Mouse (Mus musculus) erythroid progenitor cell, adult 5-6 weeks (primary cell): ENCODE measurements around the gene 2310011J03Rik. TPM values are rescaled to one million over a fixed set of nuclear protein-coding genes. Genes with fewer than 3 reads are reported as not detected.

Experiments
- ATAC-seq: replicated peaks from 2 replicates; pipeline ENCODE4 v1.8.0; 2016; ENCODE audit warnings: moderate number of reproducible peaks, mild to moderate bottlenecking, moderate TSS enrichment, inconsistent platforms; ENCODE audit not compliant: poor library complexity, low FRiP score, severe bottlenecking
- total RNA-seq, 2 experiments: library from RNA; stranded (forward) in 1 of 2; stranded (reverse) in 1 of 2; fragments of 150-400 nt in 1 of 2; fragments of 186-747, 209-891 nt in 1 of 2; gene quantifications; 2 replicates each; pipeline versions ENCODE4 v1.2.3 to v1.2.4; 2015 to 2017; ENCODE audit warnings: low replicate concordance in 2 of 2

2310011J03Rik gene
- total RNA-seq, 2 experiments from 2014 or later, result 6.1 to 13.4 TPM

DNA sequence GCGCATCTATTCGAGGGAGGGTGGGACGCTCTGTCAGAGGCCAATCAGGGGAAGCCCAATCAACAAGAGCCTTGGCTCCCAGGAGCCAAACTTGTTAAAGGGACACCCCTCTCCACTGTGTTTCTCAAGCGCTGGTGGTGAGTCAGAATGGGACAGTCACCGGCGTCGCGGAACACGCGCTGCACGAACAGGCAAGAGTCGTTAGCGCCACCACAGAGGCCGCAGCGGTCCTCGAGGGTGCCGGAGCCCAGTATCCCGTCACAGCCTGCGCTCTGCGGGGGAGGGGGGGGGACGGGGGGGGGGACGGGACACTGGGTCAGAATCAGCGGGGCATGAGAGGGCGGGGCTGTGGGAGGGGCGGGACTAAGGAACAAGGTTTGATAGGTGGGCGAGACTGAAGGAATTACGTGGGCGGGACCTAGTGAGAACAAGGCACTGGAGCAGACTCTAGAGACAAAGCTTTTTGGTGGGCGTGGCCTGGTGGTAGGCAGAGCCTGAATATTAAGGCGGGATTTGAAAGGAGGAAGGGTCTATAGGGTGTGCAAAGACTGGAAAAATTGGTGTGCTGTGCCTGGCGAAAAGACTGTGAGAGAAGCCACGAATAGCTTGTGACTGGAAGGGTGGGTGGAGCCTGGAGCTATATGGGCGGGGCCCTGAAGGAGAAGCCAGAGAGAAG is 22.6 kb upstream of the 2310011J03Rik start:
- no peak for ATAC-seq

DNA sequence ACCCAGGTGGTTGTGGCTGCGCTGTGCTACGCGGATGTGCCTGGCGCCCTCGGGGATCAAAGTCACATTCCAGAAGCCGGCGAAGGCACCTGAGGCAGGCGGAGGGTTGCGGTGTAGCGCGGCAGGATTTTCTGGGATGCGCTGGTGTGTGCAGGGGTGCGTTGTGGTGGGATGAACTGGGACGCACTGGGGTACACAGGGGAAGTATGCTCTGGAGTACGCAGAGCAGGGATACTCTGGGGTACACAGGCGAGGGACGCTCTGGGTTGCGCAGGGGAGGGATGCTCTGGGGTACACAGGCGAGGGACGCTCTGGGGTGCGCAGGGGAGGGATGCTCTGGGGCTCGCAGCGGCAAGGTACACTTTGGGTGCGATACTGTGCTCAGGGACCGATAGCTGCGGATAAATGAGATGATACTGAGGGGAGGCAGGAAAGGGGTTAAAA is 22.0 kb upstream of the 2310011J03Rik start:
- ATAC-seq, result no peak

- ATAC-seq, result no peak
These were observed 21.4 kb upstream of the 2310011J03Rik start for GRCm38 (mm10) chr10:80341491-80342304.

GRCm38 (mm10) chr10:80341026-80341425 is 20.7 kb upstream of the 2310011J03Rik start:
- ATAC-seq, result no peak

GRCm38 (mm10) chr10:80339941-80340750 is 19.8 kb upstream of the 2310011J03Rik start:
- ATAC-seq, result peak; percentile 63

DNA sequence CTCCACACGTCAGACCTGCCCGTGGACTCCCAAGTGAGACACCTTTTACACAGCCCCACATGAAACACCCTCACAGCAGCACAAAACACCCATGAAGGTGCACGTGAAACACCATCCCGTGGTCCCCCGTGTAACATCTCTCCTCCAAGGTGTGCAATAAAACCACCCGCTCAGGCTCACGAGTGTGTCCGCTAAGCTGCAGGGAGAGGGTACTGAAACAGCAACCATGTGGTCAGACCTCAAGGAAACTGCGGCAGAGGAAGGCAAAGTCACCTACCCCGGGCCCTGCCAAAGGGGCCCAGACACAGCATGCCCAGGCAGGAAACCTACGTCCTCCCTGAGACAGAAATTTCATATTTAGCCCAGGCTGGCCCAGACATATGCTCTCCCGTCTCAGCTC is 15.9 kb upstream of the 2310011J03Rik start:
- no peak for ATAC-seq

DNA sequence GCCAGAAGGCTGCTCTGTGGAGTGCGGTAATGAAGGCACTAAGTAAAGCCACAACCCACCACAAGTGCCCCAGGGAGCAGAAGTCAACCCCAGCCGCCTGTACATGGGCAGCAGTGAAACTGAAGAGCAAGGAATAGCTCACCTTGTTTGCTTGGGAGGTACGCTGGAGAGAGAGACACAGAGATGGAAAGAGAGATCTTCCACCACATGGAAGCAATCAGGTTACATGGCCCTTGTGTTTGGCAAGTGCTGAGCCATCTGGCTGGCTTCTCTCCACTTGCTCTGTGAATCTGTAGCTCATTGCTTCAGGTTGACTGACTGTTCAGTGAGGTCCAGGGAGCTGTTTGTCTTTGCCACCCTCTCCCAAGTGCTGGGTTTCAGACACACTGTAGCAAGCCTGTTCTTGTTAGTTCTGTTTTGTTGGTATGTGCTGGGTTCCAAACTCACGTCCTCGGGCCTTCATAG is 12.2 kb upstream of the 2310011J03Rik start:
- peak; percentile 3; the same call in 1 of the 2 replicates for ATAC-seq

GRCm38 (mm10) chr10:80331636-80332524 is 11.5 kb upstream of the 2310011J03Rik start:
- ATAC-seq, result peak; percentile 80

DNA sequence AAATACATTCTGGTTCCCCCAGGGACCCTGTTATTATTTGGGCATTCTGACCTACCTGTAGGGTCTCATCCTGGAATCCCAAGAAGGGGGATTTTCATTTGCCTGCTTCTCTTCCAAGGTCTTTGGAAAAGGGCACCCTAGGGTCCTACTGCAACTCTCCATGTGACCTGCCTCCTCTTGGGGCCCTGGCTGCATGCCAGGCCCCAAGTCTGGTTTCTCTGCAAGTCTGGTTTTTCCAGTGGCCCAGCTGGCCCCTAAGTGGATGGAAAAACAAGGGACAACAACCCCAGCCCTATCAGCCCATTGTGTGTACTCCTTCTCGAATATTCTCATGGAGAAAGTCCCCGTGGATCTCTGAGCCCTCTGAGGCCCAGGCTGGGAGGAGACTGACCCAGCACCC is 10.6 kb upstream of the 2310011J03Rik start:
- no peak for ATAC-seq

DNA sequence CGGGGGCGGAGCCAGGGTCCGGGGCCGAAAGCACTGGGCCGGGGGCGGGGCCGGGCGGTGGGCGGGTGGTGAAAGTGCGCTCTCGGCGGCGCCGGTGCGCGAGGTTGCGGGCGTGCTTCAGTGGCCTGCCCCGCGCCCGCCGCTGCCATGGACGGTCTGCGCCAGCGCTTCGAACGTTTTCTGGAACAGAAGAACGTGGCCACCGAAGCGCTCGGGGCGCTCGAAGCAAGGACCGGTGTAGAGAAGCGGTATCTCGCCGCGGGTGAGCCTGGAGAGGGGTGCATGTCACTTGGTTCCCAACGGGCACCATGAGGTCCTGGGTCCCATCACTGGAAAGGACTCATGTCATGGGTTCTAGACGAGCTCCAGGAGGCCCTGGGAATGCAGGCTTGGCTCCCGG is 9.7 kb upstream of the 2310011J03Rik start:
- ATAC-seq, result no peak

GRCm38 (mm10) chr10:80329273-80330081 is 9.1 kb upstream of the 2310011J03Rik start, which contains the start of the genes Pcsk4 and Reep6:
Gene Pcsk4, minus strand, starts transcription at chr10:80329498.
Gene Reep6, plus strand, starts transcription at chr10:80329953.
- ATAC-seq, result peak; percentile 76

DNA sequence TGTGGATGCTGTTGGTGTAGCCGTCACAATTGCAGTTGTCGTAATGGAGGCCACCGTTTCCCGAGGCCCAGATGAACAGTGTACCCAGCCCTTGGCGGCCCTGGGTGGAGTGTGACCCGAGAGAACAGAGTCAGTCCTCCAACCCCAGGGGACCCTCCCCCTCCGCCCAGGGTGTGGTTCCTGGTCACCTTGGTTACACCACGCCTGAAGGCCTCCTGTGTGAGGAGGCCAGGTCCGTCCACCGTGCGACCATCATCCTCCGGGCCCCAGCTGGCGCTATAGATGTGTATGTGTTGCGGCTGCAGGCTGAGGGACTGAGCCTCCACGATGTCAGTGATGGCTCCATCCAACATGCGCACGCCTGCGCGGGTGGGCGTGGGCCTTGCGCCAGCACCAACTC is 4.7 kb upstream of the 2310011J03Rik start:
- ATAC-seq, result no peak

DNA sequence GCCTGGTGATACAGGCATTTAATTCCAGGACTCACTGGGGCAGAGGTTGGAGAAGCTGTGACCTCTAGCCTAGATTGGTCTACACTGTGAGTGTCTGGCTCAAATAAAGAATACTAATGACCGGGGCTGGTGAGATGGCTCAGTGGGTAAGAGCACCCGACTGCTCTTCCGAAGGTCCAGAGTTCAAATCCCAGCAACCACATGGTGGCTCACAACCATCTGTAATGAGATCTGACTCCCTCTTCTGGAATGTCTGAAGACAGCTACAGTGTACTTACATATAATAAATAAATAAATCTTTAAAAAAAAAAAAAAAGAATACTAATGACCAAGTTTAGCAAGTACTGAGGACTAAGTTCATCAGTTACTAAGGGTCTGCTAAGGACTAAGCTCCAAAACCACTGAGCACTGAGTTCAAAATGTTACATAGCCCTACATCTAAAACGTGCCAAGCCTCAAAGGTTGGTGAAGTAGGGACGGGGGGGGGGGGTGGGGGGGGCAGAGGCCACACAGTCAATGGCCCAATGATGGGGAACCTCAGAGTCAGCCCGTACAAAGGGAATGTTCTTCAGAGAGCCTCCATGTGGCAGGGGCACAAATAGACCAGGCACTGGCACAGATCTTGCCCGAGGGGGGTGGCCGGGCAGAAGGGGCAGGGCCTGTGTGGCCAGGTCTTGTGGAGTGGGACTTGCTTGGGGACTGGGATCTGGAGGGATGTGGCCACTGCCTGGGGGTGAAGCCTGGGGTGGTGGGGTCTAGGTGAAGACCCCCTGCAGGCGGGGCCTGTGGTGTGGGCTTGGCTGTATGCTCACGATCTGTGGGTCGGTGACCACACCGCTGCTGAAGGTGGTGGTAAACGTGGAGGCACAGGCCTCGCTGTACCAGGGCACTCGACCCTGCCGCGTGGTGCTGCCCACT is 4.0 kb upstream of the 2310011J03Rik start:
- ATAC-seq, result no peak

- peak; percentile 63 for ATAC-seq
These were observed 3.2 kb upstream of the 2310011J03Rik start for GRCm38 (mm10) chr10:80323261-80324119.

- ATAC-seq, result no peak
These were observed 2.5 kb upstream of the 2310011J03Rik start for GRCm38 (mm10) chr10:80322811-80323211.
